Mouse (Mus musculus) lung, postnatal 0 days (tissue): ENCODE measurements around the gene 2310022B05Rik. TPM values are rescaled to one million over a fixed set of nuclear protein-coding genes. Genes with fewer than 3 reads are reported as not detected.

ENCODE experiments used
- ATAC-seq: fragments of 200-750 bp; cut with Nextera tagmentation; 2 replicates; pipeline ENCODE4 v1.8.0; 2017; ENCODE audit warnings: moderate library complexity
- DNase-seq: peaks from one replicate; pipeline ENCODE4 v3.0.0-alpha.2; 2016; ENCODE audit warnings: low spot score
- H3K27ac ChIP-seq: fragments of 300-500 bp; sonication (generic); 2 replicates; pipeline ENCODE4 v1.5.1; 2014; ENCODE audit warnings: antibody characterized with exemption, mild to moderate bottlenecking, low read length, mixed read lengths
- H3K27me3 ChIP-seq: fragments of 300-500 bp; sonication (generic); replicated peaks from 2 replicates; pipeline ENCODE4 v1.6.1; 2014; ENCODE audit warnings: low read length, mixed read lengths; ENCODE audit not compliant: insufficient read depth
- H3K36me3 ChIP-seq: fragments of 300-500 bp; sonication (generic); 2 replicates; pipeline ENCODE4 v1.6.1; 2014; ENCODE audit warnings: low read length, mixed read lengths; ENCODE audit not compliant: insufficient read depth
- H3K4me1 ChIP-seq: fragments of 300-500 bp; sonication (generic); 2 replicates; pipeline ENCODE4 v1.6.1; 2014; ENCODE audit warnings: antibody characterized with exemption, low read depth, low read length, mixed read lengths; ENCODE audit not compliant: insufficient read depth
- H3K4me2 ChIP-seq: fragments of 300-500 bp; sonication (generic); replicated peaks from 2 replicates; pipeline ENCODE4 v1.6.1; 2014; ENCODE audit warnings: low read depth, mild to moderate bottlenecking, low read length, moderate library complexity, mixed read lengths
- H3K4me3 ChIP-seq: fragments of 300-500 bp; sonication (generic); 2 replicates; pipeline ENCODE4 v1.5.1; 2014; ENCODE audit warnings: low read depth, low read length
- H3K9ac ChIP-seq: fragments of 300-500 bp; sonication (generic); replicated peaks from 2 replicates; pipeline ENCODE4 v1.6.1; 2014; ENCODE audit warnings: low read depth, mild to moderate bottlenecking
- H3K9me3 ChIP-seq: fragments of 300-500 bp; sonication (generic); 2 replicates; pipeline ENCODE4 v1.6.1; 2016; ENCODE audit warnings: low read length, mixed read lengths
- CTCF ChIP-seq: IDR thresholded peaks from 2 replicates; pipeline ENCODE4 v1.5.1; 2016; ENCODE audit warnings: antibody characterized with exemption, mild to moderate bottlenecking
- EP300 ChIP-seq: IDR thresholded peaks from 2 replicates; pipeline ENCODE4 v1.6.1; 2016; ENCODE audit warnings: antibody characterized with exemption, mild to moderate bottlenecking, control low read depth
- WGBS: fragments of 180-500 bp; shearing (Covaris S2); extraction: QIAGEN DNeasy Blood & Tissue Kit; methylation state at CpG from one replicate; pipeline ENCODE4 v1.1.7; 2014; 5-methylcytosine and 5-hydroxymethylcytosine counted together
- polyA plus RNA-seq: library from polyadenylated mRNA; unstranded; fragments of >200 nt; fragmentation: Nextera tagmentation; extraction: Ambion mirVana; gene quantifications from 2 replicates; pipeline ENCODE4 v1.2.1, GENCODE M21; 2015

Gene 2310022B05Rik
- polyA plus RNA-seq, 1 experiment from 2014 or later = 25.2 TPM

DNA sequence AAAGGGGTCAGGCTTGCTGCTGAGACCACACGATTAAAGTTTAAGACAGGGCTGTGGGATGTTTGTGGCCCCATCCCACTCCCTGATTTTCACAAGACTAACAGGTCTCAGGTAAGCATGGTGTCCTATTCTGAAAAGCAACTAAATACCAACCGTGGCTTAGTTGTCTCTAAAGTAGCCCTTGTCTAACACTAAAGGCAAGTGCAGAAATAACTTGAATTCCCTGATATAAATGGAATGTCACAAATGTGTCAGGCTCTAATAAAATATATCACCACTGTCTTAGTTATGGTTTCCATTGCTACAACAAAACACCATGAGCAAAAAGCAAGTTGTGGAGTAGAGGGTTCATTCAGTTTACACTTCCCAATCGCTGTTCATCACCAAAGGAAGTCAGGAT is 1.2 kb upstream of the 2310022B05Rik start:
- Histone ChIP-seq H3K9ac (no peak overlapping the region), H3K4me1 (peaks cover 16% of the 10 kb centered on the region; the same call in 1 of the 2 replicates), H3K36me3 (no peaks in the 10 kb centered on the region), H3K4me3 (no peak overlapping the region), H3K4me2 (no peak overlapping the region), H3K27me3 (no peaks in the 10 kb centered on the region), H3K9me3 (no peaks in the 10 kb centered on the region), H3K27ac (peak overlapping the region; percentile 86; the same call in 1 of the 2 replicates)
- DNase-seq (no peak), ATAC-seq (no peak)
- TF ChIP-seq CTCF = no peak
- peak; percentile 95 for TF ChIP-seq EP300
- 57% methylated on average over 3 of the region's 3 CpGs for WGBS

DNA sequence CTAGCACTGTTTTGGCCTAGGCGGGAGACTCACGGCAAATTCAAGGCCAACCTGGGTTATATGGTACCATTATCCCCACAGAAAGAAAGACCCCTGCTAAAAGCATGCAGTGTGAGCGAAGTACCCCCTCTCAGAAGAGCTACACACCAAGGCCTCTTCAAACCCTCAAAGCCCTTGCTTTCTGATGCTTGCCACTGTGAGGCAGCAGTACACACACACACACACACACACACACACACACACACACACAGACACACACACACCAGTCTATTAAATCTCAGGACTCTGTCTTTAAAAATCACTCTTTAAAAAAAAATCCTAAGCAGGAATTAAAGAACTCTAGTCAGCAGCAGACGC is 683 bp upstream of the 2310022B05Rik start:
- DNase-seq (peak; percentile 18), ATAC-seq (no peak)
- TF ChIP-seq CTCF = no peak; the same call in 1 of the 2 replicates
- no peak for TF ChIP-seq EP300
- Histone ChIP-seq H3K27me3 (no peaks in the 10 kb centered on the region), H3K4me2 (peak overlapping the region; percentile 90; the same call in 1 of the 2 replicates), H3K4me3 (0 out of 2 replicates have a peak overlapping the region, but pooled peaks have one; percentile 84), H3K27ac (peak overlapping the region; percentile 86), H3K4me1 (peaks cover 16% of the 10 kb centered on the region; the same call in 1 of the 2 replicates), H3K9me3 (no peaks in the 10 kb centered on the region), H3K36me3 (no peaks in the 10 kb centered on the region), H3K9ac (no peak overlapping the region)
- 59% methylated on average over 4 of the region's 4 CpGs for WGBS

- Histone ChIP-seq H3K27ac (peak overlapping the region; percentile 86), H3K4me3 (peak overlapping the region; percentile 84), H3K4me1 (peaks cover 27% of the 10 kb centered on the region; the same call in 1 of the 2 replicates), H3K9ac (peak overlapping the region; percentile 82), H3K4me2 (peak overlapping the region; percentile 90), H3K9me3 (no peaks in the 10 kb centered on the region), H3K36me3 (no peaks in the 10 kb centered on the region), H3K27me3 (no peaks in the 10 kb centered on the region)
- ATAC-seq = peak; percentile 31
- DNase-seq = peak; percentile 15
- WGBS = under 1% methylated on average over 43 of the region's 49 CpGs
- TF ChIP-seq EP300 (no peak), CTCF (no peak)
These were observed 590 bp downstream of the 2310022B05Rik start for GRCm38 (mm10) chr8:124662446-124663111.

DNA sequence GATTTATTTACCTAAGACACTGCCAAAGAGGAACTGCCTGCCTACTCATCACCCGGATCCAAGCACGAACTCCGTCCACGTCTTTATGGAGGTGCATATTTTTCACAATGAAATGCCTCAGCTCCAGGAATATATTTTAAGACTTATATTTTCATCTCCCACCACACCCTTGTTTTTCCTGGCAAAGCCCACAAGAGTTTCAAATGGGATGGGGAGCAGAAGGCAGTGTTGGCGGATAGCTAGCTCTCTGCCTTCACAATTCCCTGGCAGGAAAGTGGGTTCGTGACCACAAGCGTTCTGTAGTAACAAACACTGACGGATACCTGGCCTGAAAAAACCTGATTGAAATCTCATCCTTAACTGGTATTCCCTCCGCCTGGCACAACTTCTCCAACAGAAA is 1.4 kb downstream of the 2310022B05Rik start:
- no peak for ATAC-seq
- Histone ChIP-seq H3K9me3 (no peaks in the 10 kb centered on the region), H3K4me3 (peak overlapping the region; percentile 84), H3K27me3 (no peaks in the 10 kb centered on the region), H3K36me3 (no peaks in the 10 kb centered on the region), H3K9ac (peak overlapping the region; percentile 82), H3K4me2 (peak overlapping the region; percentile 90), H3K27ac (peak overlapping the region; percentile 86; the same call in 1 of the 2 replicates), H3K4me1 (peaks cover 28% of the 10 kb centered on the region; the same call in 1 of the 2 replicates)
- peak; percentile 38 for DNase-seq
- 11% methylated on average over 9 of the region's 9 CpGs for WGBS
- TF ChIP-seq EP300 = no peak

DNA sequence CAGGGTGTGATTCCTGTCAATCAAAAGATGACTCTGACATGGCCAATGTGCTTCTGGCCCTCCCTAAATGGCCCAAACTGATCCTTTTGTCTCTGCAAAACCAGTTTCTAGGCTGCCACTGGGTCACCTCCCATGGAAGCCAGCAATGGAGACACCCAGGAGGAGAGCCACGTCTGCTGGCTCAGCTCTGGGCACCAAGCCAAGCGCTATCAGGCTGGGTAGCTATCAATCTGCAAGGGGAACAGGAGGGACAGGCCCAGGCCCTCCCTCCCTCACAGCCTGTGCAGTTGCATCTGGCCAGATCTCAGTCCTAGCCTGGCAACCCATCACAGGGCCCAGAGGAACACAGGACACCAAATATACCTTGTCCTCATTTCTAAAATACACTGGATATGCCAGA is 4.8 kb downstream of the 2310022B05Rik start:
- Histone ChIP-seq H3K27ac (no peak overlapping the region), H3K36me3 (no peaks in the 10 kb centered on the region), H3K9me3 (no peaks in the 10 kb centered on the region), H3K9ac (no peak overlapping the region), H3K4me2 (no peak overlapping the region), H3K27me3 (no peaks in the 10 kb centered on the region), H3K4me3 (no peak overlapping the region), H3K4me1 (peaks cover 37% of the 10 kb centered on the region; the same call in 1 of the 2 replicates)
- WGBS = 33% methylated on average over 2 of the region's 2 CpGs
- ATAC-seq = 0 out of 2 replicates have a peak, but pooled peaks have one; percentile 10
- no peak for TF ChIP-seq CTCF
- no peak for TF ChIP-seq EP300
- DNase-seq = peak; percentile 57

DNA sequence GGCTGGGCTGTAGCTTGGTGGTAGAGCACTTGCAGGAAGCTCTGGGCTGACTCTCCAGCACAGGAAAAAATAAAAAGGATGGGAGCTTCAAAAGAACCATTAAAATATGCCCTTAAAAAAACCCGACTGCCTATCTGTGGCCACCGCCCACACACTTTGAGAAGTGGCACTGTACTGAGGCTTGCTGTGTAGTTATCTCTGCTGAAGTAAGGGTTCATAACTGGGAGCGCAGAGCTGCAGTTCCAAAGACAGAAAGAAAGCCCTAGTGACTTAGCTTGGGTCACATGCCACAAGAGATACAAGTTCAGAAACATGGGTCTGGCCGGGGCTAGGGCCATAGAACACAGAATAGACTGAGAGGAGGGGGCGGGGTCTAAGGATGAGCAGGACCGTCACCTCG is 5.2 kb downstream of the 2310022B05Rik start:
- H3K27me3 ChIP-seq = no peaks in the 10 kb centered on the region
- H3K36me3 ChIP-seq = no peaks in the 10 kb centered on the region
- H3K4me2 ChIP-seq = no peak overlapping the region
- no peak overlapping the region for H3K9ac ChIP-seq
- 65% methylated on average over 7 of the region's 7 CpGs for WGBS
- no peak for TF ChIP-seq CTCF
- TF ChIP-seq EP300 = no peak
- no peak overlapping the region for H3K4me3 ChIP-seq
- DNase-seq = no peak
- H3K9me3 ChIP-seq = no peaks in the 10 kb centered on the region
- no peak overlapping the region for H3K27ac ChIP-seq
- peaks cover 38% of the 10 kb centered on the region; the same call in 1 of the 2 replicates for H3K4me1 ChIP-seq
- no peak for ATAC-seq
